Mouse (Mus musculus) spleen, adult 2 months (tissue): ENCODE measurements around the gene Lhfpl2. TPM values are rescaled to one million over a fixed set of nuclear protein-coding genes. Genes with fewer than 3 reads are reported as not detected.

Source experiments
- DNase-seq, 2 experiments: peaks; one replicate each; pipeline versions ENCODE4 v3.0.0 to v3.0.0-alpha.2; 2012 to 2021; ENCODE audit warnings: low spot score in 2 of 2, low read depth in 1 of 2
- H3K27ac ChIP-seq: fragments of 200-500 bp; 2 replicates; pipeline ENCODE4 v1.5.1; 2012; ENCODE audit warnings: low read length, inconsistent platforms; ENCODE audit not compliant: insufficient read depth
- H3K27me3 ChIP-seq: fragments of 200-500 bp; 2 replicates; pipeline ENCODE4 v1.6.1; 2012; ENCODE audit warnings: mild to moderate bottlenecking, moderate library complexity, low read length, inconsistent platforms; ENCODE audit not compliant: control insufficient read depth, insufficient read depth
- H3K36me3 ChIP-seq: fragments of 200-500 bp; 2 replicates; pipeline ENCODE4 v1.6.1; 2012; ENCODE audit warnings: mild to moderate bottlenecking, low read length, inconsistent platforms; ENCODE audit not compliant: control insufficient read depth, insufficient read depth
- H3K4me1 ChIP-seq: fragments of 200-500 bp; 2 replicates; pipeline ENCODE4 v1.6.1; 2011; ENCODE audit warnings: inconsistent platforms; ENCODE audit not compliant: control insufficient read depth, insufficient read depth, insufficient read length
- H3K4me3 ChIP-seq: fragments of 200-500 bp; 2 replicates; pipeline ENCODE4 v1.5.1; 2011; ENCODE audit warnings: mild to moderate bottlenecking, inconsistent platforms; ENCODE audit not compliant: insufficient read depth, insufficient read length; ENCODE audit errors: extremely low read depth
- CTCF ChIP-seq: fragments of 200-500 bp; IDR thresholded peaks from 2 replicates; pipeline ENCODE4 v1.5.1; 2011; ENCODE audit warnings: mild to moderate bottlenecking, inconsistent platforms; ENCODE audit not compliant: insufficient read depth, insufficient read length, insufficient replicate concordance; ENCODE audit errors: extremely low read depth
- POLR2A ChIP-seq: fragments of 200-500 bp; IDR thresholded peaks from 2 replicates; pipeline ENCODE4 v1.6.1; 2011; ENCODE audit warnings: low read depth, low read length, inconsistent platforms
- whole genome bisulfite sequencing: fragments of 180-500 bp; shearing (Covaris S2); methylation state at CpG from one replicate; pipeline ENCODE4 v1.1.7; 2018; 5-methylcytosine and 5-hydroxymethylcytosine counted together
- polyA plus RNA-seq: library from polyadenylated mRNA; depleted of rRNA; stranded (reverse); fragments of >200 nt; gene quantifications from 2 replicates; pipeline ENCODE4 v1.2.3, GENCODE M21; 2012

Gene Lhfpl2
- polyA plus RNA-seq, 1 experiment, result 4.8 TPM

- Histone ChIP-seq H3K27ac (no peak overlapping the region), H3K4me3 (no peak overlapping the region), H3K4me1 (peaks cover 4% of the 10 kb centered on the region), H3K27me3 (peaks cover 23% of the 10 kb centered on the region), H3K36me3 (no peaks in the 10 kb centered on the region)
- DNase-seq, result no peak
- WGBS, result 79% methylated on average over 6 of the region's 6 CpGs
- TF ChIP-seq POLR2A (no peak), CTCF (peak; percentile 19; the same call in 1 of the 2 replicates)
Observed at GRCm38 (mm10) chr13:94059778-94060177, 2.2 kb downstream of the Lhfpl2 start.

- TF ChIP-seq CTCF (no peak), POLR2A (no peak)
- Histone ChIP-seq H3K4me3 (no peak overlapping the region), H3K27me3 (peaks cover 23% of the 10 kb centered on the region), H3K36me3 (no peaks in the 10 kb centered on the region), H3K4me1 (peaks cover 4% of the 10 kb centered on the region), H3K27ac (no peak overlapping the region)
- WGBS, result 80% methylated on average over 3 of the region's 3 CpGs
- no peak for DNase-seq
Observed at GRCm38 (mm10) chr13:94060461-94060860, 2.9 kb downstream of the Lhfpl2 start.

- H3K27me3 ChIP-seq, result peaks cover 21% of the 10 kb centered on the region
- 89% methylated on average over 9 of the region's 9 CpGs for WGBS
Observed at GRCm38 (mm10) chr13:94061256-94061877, 3.8 kb downstream of the Lhfpl2 start.

GRCm38 (mm10) chr13:94062349-94063111 lies 4.9 kb downstream of the Lhfpl2 start:
- Histone ChIP-seq H3K36me3 (no peaks in the 10 kb centered on the region), H3K27me3 (peaks cover 15% of the 10 kb centered on the region), H3K27ac (no peak overlapping the region), H3K4me1 (peaks cover 4% of the 10 kb centered on the region), H3K4me3 (no peak overlapping the region)
- 19% methylated on average over 21 of the region's 21 CpGs for WGBS
- no peak for DNase-seq
- TF ChIP-seq POLR2A (no peak), CTCF (no peak)

More at GRCm38 (mm10) chr13:94061256-94061877, 3.8 kb downstream of the Lhfpl2 start:
- no peak for TF ChIP-seq POLR2A
- TF ChIP-seq CTCF, result no peak
- no peak overlapping the region for H3K4me3 ChIP-seq
- H3K4me1 ChIP-seq, result peaks cover 6% of the 10 kb centered on the region
- no peak for DNase-seq
- no peaks in the 10 kb centered on the region for H3K36me3 ChIP-seq
- no peak overlapping the region for H3K27ac ChIP-seq

GRCm38 (mm10) chr13:94063156-94063555 lies 5.6 kb downstream of the Lhfpl2 start:
- no peak for DNase-seq
- no peaks in the 10 kb centered on the region for H3K36me3 ChIP-seq
- WGBS, result 29% methylated on average over 8 of the region's 8 CpGs
- TF ChIP-seq CTCF (no peak), POLR2A (no peak)
- H3K27ac ChIP-seq, result no peak overlapping the region
- H3K27me3 ChIP-seq, result peaks cover 9% of the 10 kb centered on the region; the same call in 1 of the 2 replicates
- no peak overlapping the region for H3K4me3 ChIP-seq
- peaks cover 2% of the 10 kb centered on the region; the same call in 1 of the 2 replicates for H3K4me1 ChIP-seq

GRCm38 (mm10) chr13:94064571-94064970 lies 7.0 kb downstream of the Lhfpl2 start:
- Histone ChIP-seq H3K4me1 (peaks cover 2% of the 10 kb centered on the region; the same call in 1 of the 2 replicates), H3K27me3 (peaks cover 5% of the 10 kb centered on the region; the same call in 1 of the 2 replicates), H3K27ac (no peak overlapping the region), H3K4me3 (no peak overlapping the region), H3K36me3 (no peaks in the 10 kb centered on the region)
- 87% methylated on average over 7 of the region's 7 CpGs for WGBS
- DNase-seq, result no peak
- no peak for TF ChIP-seq CTCF
- no peak for TF ChIP-seq POLR2A
